Mouse (Mus musculus): ENCODE measurements at regions not wholly inside any gene's neighbourhood (a gene's known extent, or its start where the extent isn't known, plus 50 kb on each side); places are given as distances from the start of the nearest gene placed in this dataset.

DNA sequence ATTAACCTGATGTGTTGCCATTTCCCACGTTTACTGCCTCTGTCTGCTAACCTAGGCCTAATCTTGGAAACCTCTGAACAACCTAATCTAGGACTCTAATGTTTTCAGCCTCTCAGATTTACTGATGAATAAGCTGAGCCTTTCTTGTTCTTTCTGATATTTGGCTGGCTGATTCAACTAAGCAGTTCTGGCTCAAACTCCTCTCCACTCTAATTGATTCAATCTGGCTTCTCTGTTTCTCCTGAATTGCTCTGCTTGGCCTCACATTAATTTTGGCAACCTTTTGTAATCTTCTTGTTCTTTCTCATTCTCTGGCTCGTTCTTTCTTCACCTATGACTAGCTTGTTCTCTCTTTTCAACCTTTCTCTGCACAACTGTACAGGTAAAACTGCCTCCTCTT, 1561.2 kb upstream of the Zeb2 start:
- no peak for DNase-seq (ENCODE audit: low read depth, low spot score)

DNA sequence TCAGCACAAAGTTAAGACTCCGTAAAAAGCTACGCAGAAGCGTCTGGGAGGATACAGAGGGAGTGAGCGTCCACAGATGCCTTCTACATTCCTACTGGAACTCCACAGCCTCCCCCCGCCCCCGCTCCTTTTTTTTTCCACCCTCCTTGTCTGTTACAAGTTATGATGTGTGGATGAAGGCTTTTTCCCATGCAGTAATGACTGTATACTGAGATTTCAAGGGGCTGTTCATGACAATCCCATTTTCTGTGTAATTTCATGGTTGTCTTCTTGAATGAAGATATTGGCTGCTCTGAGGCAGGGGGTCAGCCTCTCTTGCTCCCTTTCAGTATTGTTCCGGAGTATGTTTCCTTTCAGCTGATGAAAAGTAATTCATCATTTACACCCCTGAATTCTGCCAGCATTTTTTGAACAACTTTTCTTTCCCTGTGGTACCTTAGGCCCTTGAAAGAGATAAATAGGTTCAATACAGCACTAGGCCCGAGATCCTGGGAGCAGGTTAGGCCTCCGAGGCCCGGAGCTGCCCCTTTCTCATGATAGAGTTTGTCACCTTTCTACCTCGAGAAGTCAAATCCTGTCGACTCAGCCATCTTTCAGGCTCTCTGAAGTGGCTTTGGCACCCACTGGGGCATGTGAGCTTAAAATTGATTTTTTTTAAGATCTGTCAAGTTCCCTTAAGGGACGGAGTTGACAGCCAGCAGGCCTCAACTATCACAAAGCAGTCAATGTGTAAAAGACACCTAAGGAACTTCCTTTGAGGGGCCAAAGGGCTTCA, 1552.5 kb upstream of the Zeb2 start:
- DNase-seq (ENCODE audit: low read depth, low spot score): peak; percentile 63

DNA sequence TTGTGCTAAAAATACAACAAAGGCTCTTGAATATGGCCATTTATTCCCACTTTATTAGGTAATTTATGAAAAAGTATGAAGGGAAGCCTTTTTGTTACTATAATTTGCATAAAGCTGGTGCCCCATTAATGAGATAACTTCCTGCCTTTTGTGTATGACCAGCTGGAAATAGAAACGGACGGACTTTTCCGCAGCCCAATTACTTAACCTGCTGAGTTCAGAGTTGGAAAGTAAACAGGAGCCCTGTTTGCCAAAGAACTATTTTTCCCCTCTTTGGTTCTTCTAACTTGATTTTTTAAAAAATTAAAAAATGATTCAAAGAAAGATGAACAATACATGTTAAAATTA, 1549.8 kb upstream of the Zeb2 start:
- peak; percentile 11 for DNase-seq (ENCODE audit: low read depth, low spot score)

DNA sequence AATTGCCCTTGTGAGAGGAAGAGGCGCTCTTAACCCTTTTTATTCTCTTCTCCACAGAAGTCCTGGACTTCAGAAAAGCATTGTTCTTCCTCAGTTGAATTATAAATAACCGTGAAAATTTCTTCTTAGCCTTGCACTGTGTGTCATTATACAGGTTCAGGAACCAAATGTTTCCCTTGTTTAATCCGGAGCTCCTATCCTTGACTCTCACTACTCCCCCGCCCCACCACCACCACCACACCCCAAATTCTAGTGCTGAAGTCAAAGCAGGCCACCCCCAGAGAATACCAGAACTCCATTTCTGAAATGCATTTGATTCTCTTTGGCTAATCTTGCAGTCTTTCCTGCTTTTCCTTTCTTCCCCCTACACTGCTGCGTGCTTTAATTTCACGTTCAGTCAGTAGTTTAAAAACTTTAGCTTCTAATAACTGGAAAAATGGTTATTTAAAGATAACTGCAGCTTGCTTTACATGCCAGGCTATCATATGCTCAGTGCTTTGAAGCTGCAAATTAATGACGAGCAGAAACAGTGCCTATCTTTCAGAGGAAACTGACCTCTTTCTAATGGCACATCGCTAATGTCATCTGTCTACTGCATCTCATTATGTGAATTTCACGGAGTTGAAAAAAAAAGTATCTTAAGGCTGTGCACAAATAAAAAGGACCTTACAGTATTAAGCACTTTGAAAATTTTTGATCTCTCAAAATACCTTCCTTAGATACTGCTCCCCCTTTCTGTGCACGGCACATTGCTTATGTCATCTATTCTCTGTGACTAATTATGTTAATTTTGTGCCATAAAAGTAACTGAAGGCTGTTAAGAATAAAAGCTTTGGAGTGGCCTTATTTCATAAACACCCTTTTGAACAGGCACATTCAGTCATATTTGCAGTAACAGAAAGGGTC, 1549.1 kb upstream of the Zeb2 start:
- peak; percentile 13 for DNase-seq (ENCODE audit: low read depth, low spot score)

DNA sequence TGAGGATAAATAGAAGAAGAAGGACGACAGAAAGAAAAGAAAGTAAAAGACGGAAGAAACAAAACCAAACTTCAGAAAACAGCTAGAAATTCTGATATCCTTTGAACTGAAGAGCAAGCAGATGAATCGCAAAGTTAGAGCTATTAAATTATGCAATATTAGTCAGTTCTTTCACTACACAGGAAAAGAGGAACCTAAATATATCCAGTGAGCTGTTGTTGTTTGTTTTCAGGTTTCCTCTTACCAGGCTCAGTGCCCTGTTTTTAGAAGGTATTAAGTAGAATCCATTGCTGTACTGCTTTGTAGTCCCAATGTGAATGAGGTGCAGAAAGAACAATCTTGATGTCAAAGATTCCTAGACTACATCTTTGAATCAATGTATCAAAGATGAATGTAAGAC, 1544.7 kb upstream of the Zeb2 start:
- no peak for DNase-seq (ENCODE audit: low read depth, low spot score)

DNA sequence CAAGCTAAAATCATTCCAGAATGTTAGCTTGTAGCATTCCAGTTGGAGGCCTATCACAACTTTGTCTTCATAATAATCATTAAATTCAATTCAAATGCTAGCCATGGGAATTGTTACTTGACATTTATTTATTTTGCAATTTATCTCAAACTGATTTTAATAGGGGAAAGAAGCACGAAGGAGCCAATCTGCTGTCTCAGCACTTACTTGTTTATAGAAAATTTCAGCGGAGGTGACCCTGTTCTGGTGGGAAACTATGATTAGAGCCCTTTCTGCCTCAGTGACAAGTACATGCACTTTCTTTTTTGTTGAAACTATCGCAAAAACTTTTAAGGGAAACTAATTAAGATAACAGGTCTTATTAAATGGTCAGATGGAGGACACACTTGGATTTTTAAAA, 1543.4 kb upstream of the Zeb2 start:
- DNase-seq (ENCODE audit: low read depth, low spot score): no peak

DNA sequence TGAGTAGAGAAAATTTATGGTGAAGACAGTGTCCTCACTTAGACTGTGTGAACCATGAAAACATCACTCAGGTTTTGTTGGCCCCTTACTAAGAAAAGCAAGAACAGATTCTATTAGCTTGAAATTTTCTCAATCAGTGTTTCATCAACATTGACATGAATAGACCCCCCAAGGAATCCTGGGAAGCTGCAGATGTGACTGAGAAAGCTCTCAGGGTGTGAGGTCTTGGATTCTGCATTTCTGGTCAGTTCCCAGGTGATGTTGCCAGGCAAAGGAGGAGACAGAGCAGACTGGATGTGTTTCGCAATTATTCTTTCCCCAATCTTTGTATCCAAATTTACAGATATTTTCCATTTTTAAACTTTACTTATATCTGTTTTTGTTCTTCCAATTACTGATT, 1538.1 kb upstream of the Zeb2 start:
- DNase-seq (ENCODE audit: low read depth, low spot score): no peak

DNA sequence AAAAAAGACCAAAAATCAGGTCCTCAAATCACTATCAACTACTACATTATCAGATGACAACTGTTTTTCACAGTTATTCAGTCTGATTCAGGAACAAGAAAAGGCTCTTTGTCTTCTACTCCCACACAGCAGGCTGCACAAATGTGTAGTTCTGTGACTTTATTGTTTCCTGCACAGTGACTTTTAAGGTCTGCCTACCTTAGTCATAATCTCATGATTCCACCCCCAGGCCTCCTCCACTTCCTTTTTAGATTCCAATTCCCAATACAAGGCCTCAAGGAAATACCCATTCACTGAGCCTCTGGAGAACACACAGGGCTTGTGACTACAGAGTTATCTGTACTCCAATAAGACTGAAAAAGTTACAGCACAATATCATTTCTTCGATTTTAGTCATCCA, 1535.4 kb upstream of the Zeb2 start:
- DNase-seq (ENCODE audit: low read depth, low spot score): no peak

DNA sequence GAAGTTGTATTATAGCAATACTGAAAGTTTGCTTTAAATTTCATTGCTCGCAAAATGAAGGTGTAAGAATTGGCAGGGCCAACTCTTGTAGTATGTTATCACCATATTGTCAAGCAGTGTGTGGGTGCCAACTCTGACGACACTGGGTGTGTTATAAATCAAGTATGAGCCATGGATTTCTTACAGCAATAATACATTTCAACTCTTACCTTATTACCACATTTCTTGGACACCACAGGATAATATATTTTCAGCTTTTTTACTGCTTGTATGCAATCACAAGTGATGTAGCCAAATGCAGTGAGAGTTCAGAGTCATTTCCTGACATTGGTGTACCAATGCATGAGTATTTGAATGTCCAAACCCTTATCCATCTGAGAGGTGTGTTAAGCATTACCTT, 1529.2 kb upstream of the Zeb2 start:
- DNase-seq (ENCODE audit: low read depth, low spot score): no peak

DNA sequence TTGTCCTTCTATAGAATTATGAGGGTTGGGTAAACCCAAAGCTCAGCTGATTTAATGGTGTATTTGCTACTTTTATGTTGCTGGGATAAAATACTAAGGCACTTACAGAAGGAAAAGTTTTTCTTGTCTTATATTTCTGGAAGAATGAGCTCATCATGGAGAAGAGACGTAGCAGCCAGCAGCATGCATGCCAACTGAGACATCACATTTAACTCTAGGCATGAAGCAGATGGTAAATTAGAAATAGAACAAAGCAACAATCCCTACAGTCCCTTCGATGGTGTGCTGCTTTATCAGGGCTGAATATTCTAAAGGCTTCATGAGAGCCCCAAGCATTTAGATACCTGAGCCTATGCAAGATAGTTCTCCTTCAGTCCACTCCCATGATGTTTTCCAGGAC, 1492.0 kb upstream of the Zeb2 start:
- DNase-seq (ENCODE audit: low read depth, low spot score): no peak

DNA sequence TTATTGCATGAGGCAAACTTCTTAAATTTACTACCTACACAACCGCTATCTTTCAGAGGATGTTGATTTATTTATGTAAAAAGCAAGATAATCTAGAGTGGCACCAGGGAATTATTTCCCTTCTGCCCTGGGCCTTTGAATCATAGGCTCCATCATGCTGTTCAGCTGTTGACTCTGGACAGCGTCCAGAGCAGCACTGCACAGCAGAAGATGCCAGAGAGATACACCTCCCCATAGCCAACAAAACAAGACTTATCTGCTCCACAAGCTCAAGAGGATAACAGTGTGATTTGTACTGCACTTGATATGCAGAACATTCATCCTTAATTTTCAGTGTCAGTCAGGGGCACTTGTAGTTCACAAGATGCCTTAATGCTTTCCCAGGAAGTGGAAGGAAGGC, 1464.6 kb upstream of the Zeb2 start:
- no peak for DNase-seq (ENCODE audit: low read depth, low spot score)

DNA sequence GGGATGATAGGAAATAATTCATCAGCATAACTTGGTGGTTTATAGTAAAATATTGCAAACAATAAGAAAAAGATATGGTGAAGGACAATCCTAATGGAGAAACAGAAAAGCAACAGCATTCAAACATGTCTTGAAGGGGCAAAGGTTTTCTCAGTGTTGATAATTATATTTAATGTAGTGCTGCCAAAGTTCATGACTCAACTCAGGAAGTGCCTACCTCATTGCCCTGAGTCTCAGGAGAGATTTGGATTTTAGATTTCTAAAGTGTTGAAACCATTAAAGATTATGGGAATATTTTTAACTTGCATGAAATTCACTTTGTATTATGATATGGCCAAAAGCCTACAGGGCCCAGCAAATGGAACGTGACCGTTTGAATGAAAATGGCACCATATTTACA, 1453.2 kb upstream of the Zeb2 start:
- DNase-seq (ENCODE audit: low read depth, low spot score): no peak

DNA sequence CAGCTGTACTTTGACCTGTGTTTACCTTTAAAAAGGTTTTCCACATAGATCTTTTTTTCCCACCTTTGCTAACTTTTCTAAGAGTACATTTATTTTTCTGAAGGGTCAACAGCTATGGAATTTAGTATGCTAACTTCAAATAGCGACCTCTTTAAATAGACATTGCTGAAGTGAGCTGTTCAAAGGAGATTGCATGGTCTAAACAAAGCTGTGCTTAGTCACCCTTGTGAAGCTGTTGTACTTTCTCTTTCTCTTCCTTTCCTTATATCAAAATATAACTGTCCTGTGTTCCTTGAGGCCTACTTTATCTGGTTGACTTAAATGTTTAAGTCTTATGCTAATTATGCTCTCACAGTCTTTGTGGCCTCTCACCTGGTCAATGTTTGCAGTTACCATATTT, 1416.2 kb upstream of the Zeb2 start:
- DNase-seq (ENCODE audit: low read depth, low spot score): no peak

DNA sequence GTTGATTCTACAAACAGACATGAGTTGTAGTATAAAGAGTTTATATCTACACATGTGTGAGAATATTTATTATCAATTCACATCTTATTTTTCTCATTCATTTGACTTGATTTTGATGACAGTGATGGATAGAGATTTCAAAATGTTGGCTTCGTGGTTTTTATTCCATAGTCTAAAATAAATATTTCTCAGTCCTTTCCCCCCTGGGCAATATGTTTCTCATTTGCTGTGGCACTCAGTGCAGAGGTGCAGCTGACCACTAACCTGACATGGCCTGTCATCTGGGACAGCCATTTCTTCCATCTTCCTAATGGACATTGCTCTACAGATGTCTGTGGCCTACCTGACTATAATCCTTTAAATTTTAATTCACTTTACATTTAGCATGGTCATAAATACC, 1413.5 kb upstream of the Zeb2 start:
- no peak for DNase-seq (ENCODE audit: low read depth, low spot score)

DNA sequence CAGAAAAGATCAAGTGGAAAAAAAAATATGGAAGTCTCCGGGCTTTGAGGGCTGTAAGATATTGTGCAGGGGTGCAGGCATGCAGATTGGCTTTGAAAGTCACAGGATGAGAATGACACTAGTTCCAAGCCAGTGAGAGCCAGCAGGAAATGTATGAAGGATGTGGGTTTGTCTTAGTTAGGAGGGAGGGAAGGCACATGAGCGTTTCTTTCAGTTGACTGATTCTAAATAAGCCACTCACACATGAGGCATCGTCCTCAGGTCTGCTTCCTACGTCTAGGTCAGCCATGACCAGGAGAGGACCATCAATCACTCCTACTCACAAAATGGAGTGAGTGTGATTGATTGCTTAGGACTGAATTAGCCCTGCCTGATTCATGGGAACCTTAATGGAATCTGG, 1408.0 kb upstream of the Zeb2 start:
- DNase-seq (ENCODE audit: low read depth, low spot score): peak; percentile 40

DNA sequence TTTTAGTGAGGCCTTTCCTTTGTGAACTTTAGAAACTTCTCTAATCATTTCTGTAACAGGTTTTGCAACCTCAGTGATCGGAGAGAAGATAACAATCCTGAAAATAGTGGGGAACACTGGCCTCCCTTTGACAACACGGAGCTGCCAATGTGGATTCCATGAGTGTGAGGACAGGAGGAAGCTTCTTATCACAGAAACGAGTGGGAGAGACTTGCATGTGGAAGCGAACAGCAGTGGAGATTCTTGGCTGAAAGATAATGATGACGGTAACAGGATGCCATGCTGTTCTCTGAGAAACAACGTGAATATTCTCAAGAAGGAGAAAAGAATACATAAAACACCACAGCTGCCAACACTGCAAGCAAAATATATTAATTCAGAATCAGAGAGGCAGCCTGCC, 1407.4 kb upstream of the Zeb2 start:
- no peak for DNase-seq (ENCODE audit: low read depth, low spot score)

DNA sequence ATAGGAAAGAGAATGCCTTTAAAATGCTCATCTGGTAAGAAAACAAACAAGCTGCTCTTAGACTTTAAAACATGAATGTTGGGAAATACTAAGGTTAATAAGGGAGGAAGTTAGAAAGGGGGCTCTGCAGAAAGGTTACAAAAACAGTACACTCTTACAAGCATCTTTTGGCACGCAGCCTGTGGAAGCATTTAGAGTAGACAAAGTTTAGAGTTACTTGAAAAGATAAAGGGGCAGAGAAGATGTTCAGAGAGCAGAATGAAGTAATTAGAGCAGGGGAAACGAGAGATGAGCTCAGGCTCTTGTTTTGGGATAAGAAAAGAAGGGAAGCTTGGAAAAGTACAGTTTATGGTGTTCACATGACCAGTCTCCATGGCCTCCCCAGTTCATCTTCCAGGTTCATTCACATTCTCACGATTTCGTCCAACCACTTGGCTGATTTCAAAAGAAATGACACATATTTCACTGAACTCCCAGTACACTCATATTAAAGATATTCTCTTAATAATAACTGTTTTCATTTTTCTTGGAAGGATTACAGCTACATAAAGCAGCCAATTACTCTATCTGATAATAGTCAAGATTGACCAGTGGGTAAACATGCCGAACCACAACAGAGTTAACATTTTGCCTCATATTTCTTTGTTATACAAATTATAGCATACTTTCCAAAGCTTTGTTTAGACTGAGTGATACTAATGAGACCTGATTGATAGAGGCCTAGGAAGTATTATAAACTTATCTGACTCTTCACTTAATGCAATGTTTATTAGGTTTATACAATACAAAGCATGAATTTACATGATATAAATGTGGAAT, 1404.2 kb upstream of the Zeb2 start:
- DNase-seq (ENCODE audit: low read depth, low spot score): no peak

DNA sequence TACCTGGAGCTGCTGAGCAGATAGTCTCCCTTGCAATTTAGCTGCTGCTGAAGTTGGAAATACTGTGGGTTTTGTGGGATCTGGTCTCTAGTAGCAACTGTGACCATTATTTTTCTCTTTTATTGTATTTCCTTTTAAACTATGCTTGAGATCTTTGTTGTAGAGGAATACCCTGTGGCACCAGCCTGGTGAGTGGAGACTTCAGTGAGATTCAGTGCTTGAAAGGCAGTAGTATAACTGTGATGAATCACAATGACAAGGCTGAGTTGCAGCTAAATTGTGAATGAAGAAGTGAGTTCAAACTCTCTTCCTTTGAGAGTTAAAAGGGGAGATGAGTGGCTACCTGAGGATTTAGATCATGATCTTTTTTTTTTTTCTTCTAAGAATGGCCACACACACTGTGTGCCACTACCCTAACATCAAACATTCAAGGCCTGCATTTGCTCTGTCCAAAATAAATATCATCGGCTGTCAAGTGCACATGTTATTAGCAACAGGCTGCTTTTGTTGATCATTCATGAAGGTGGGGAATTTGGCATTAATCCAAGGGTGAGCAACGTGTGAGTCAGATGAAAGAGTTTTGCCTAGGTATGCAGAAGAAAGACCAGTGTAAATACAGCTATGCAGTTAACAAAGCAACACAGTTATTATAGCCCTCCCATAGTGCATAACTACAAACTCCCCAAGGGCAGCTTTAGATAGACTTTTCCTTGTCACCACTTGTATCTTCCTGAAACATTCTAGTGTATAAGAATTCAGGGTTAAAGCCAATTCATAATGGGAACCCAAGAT, 1395.2 kb upstream of the Zeb2 start:
- DNase-seq (ENCODE audit: low read depth, low spot score): no peak

DNA sequence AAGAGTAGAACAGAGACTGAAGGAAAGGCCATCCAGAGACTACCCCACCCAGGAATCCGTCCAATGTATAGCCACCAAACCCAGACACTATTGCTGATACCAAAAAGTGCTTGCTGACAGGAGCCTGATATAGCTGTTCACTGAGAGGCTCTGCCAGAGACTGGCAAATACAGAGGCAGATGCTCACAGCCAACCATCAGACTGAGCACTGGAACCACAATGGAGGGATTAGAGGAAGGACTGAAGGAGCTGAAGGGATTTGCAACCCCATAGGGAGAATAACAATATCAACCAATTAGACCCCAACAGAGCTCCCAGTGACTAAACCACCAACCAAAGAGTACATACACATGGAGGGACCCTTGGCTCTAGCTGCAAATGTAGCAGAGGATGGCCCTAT, 1389.8 kb upstream of the Zeb2 start:
- DNase-seq (ENCODE audit: low read depth, low spot score): no peak

DNA sequence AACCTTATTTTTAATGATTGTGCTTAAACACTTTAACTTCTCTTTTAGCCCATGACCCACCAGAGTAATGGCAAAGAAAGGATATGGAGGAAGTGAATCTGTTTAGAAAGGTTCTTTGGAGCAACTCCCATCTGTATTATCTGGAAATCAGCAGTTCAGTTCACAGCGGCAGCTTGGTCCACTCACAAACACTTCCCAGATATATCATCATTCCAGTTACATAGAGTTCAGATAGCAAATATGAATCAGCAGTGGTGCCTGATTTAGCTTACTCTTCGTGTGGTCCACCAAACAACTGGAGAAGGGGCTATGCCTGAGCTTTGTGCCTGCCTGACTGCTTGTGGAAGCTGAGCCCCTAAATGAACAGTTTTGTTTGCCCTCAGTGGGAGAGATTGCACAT, 1385.9 kb upstream of the Zeb2 start:
- no peak for DNase-seq (ENCODE audit: low read depth, low spot score)

DNA sequence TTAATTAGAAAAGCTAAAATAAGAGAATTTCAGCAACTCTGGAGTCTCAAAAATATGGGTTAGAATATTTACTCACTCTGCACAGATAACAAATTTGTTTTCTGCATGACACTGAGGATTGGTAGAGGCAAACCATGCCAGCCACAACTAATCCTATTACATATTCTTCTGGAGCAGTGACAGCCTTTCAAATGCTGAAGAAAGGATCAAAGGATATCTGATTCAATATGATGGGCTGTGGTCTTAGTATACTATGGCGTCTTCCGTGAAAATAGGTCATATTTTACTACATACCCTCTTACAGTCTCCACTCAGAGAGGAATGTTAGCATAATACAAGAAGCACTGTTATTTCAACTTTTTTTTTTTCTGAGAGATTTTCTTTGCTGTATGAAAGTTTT, 1375.1 kb upstream of the Zeb2 start:
- DNase-seq (ENCODE audit: low read depth, low spot score): no peak

DNA sequence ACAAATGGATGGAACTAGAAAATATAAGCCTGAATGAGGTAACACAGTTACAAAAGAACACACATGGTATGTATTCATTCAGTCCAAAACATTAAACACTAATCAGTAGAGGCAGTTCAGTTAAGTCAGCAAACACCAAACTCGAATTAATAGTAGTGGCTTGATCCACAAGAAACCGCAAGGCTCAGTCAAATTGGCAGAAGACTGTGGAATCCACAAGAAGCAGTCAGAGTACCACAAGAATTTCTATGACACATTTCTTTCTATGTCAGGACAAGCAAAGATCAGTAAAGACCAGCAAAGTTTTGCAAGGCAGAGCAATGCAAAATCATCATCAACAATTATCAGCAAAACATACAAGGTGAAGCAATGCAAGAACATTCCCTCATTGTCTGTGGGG, 1373.9 kb upstream of the Zeb2 start:
- DNase-seq (ENCODE audit: low read depth, low spot score): no peak
